Mouse (Mus musculus) kidney, embryonic 15.5 days (tissue): ENCODE measurements around the gene Poc1a. TPM values are rescaled to one million over a fixed set of nuclear protein-coding genes. Genes with fewer than 3 reads are reported as not detected.
A peak's percentile ranks its signal among the peaks of the same experiment; 100 is the strongest.

Experiments used
- ATAC-seq: fragments of 200-750 bp; cut with Nextera tagmentation; replicated peaks from 2 replicates; pipeline ENCODE4 v1.8.0; 2017; ENCODE audit warnings: moderate TSS enrichment; ENCODE audit not compliant: low FRiP score
- H3K27ac ChIP-seq: fragments of 300-500 bp; sonication (generic); 2 replicates; pipeline ENCODE4 v1.5.1; 2015; ENCODE audit warnings: mild to moderate bottlenecking, inconsistent platforms
- H3K27me3 ChIP-seq: fragments of 300-500 bp; sonication (generic); 2 replicates; pipeline ENCODE4 v1.6.1; 2015; ENCODE audit warnings: inconsistent platforms
- H3K36me3 ChIP-seq: fragments of 300-500 bp; sonication (generic); 2 replicates; pipeline ENCODE4 v1.6.1; 2015; ENCODE audit warnings: inconsistent platforms
- H3K4me1 ChIP-seq: fragments of 300-500 bp; sonication (generic); 2 replicates; pipeline ENCODE4 v1.6.1; 2015; ENCODE audit warnings: inconsistent platforms
- H3K4me2 ChIP-seq: fragments of 300-500 bp; sonication (generic); 2 replicates; pipeline ENCODE4 v1.6.1; 2015; ENCODE audit warnings: moderate library complexity, mild to moderate bottlenecking, inconsistent platforms
- H3K4me3 ChIP-seq: fragments of 300-500 bp; sonication (generic); replicated peaks from 2 replicates; pipeline ENCODE4 v1.5.1; 2015; ENCODE audit warnings: mild to moderate bottlenecking, inconsistent platforms
- H3K9ac ChIP-seq: fragments of 300-500 bp; sonication (generic); 2 replicates; pipeline ENCODE4 v1.6.1; 2015; ENCODE audit warnings: mild to moderate bottlenecking, inconsistent platforms
- H3K9me3 ChIP-seq: fragments of 300-500 bp; sonication (generic); replicated peaks from 2 replicates; pipeline ENCODE4 v1.6.1; 2016; ENCODE audit warnings: inconsistent platforms
- WGBS: fragments of 180-500 bp; shearing (Covaris S2); methylation state at CpG from one replicate; pipeline ENCODE4 v1.1.7; 2015; ENCODE audit warnings: mixed read lengths; 5-methylcytosine and 5-hydroxymethylcytosine counted together
- polyA plus RNA-seq: library from polyadenylated mRNA; unstranded; fragments of >200 nt; fragmentation: Nextera tagmentation; extraction: Ambion mirVana; gene quantifications from 2 replicates; pipeline ENCODE4 v1.2.1, GENCODE M21; 2015

Gene Poc1a
- polyA plus RNA-seq, 1 experiment from 2014 or later, result 28.0 TPM

DNA sequence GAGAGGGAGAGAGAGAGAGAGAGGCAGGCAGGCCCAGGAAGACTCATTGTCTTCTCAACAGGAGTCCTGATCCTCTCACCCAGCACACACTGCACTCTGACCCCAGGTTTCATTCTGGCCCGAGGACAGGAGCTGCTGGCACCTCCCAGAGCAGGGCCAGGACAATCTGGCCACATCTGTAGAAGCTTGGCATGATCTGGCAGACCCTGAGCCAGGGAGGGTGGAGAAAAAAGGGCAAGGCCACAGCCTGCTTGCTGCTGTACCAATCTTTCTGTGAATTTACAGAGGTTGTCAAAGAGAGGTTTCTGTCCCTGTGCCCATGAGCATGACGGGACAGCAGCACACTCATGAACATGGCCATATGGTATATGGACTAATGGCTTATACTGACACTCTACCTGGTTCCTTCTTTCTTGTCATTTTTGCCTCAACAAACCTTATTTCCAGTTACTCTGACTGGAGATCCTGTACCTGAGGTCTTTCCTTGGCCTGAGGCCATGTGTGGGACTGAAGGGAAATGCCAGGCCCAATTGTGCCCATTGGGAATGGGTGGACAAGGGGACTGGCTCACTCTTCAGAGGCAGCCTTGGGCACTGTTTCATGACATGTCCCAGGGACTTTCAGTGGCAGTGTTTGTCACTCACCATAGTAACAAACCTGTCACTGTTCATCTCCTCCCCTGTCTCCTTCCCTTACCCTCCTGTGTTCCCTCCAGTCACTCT lies 13.8 kb upstream of the Poc1a start:
- Histone ChIP-seq H3K36me3 (no peaks in the 10 kb centered on the region), H3K4me1 (peaks cover 8% of the 10 kb centered on the region; the same call in 1 of the 2 replicates), H3K9ac (no peak overlapping the region), H3K27ac (no peak overlapping the region), H3K27me3 (no peaks in the 10 kb centered on the region), H3K9me3 (no peaks in the 10 kb centered on the region), H3K4me2 (no peak overlapping the region), H3K4me3 (no peak overlapping the region)
- ATAC-seq, result no peak
- 61% methylated on average over 2 of the region's 2 CpGs for WGBS

DNA sequence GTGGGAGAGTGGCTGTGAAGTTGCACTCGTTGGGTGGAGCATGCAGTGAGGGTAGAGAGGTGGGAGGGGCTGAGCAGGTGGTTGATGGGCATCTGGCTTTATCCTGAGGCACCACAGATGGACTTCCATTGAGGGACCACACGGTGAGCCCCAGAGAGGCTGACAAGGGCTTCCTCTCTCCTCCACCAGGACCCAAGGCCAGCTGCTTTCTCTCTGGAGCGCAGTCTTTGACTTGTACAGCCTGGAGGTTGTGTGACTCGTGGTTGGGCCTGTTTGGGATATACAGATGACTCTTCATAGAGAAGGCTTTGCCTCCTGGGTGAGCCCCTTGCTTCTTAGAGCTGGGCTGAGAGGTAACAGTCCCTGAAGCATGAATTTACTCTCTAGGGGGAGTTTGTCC lies 12.4 kb upstream of the Poc1a start:
- H3K9ac ChIP-seq, result no peak overlapping the region
- no peak overlapping the region for H3K4me2 ChIP-seq
- no peak overlapping the region for H3K27ac ChIP-seq
- H3K4me3 ChIP-seq, result no peak overlapping the region
- H3K4me1 ChIP-seq, result peaks cover 8% of the 10 kb centered on the region; the same call in 1 of the 2 replicates
- no peaks in the 10 kb centered on the region for H3K9me3 ChIP-seq
- ATAC-seq, result no peak
- H3K36me3 ChIP-seq, result no peaks in the 10 kb centered on the region
- WGBS, result 44% methylated on average over 4 of the region's 4 CpGs
- H3K27me3 ChIP-seq, result no peaks in the 10 kb centered on the region

DNA sequence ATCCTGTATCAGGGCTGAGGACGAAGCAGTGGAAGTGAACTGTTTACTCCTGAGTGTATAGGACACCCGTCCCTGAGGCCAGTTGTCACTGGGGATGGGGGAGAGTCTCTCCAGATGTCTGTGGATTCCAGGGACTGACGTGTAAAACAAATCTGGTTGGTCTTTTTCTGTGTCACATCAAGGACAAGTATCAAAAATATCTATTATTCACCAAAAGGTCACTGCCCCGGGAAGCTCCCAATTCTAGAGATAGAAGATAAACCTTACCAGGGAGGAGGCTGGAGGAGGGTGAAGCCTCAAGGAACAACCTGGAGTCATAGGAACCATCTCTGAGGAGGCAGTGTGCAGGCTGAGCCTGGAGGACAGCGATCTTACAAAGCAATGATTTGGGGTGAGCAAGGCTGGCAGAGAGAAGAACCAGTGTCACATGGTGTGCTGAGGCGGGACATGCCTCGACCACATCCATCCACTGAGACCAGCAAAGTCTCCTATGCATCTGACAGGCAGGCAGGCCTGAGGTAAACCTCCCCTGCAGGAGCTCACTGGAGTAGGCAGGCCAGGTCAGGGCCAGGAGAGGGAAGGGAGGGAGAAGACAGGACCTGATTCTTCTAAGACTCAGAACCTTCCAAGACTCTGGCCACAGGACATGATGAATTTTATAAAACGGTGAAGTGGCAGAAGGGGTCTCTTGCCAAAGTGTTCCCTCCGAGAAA lies 11.6 kb upstream of the Poc1a start:
- no peak for ATAC-seq
- H3K9ac ChIP-seq, result no peak overlapping the region
- no peaks in the 10 kb centered on the region for H3K36me3 ChIP-seq
- H3K4me1 ChIP-seq, result peaks cover 8% of the 10 kb centered on the region; the same call in 1 of the 2 replicates
- 63% methylated on average over 9 of the region's 9 CpGs for WGBS
- no peaks in the 10 kb centered on the region for H3K27me3 ChIP-seq
- no peak overlapping the region for H3K27ac ChIP-seq
- H3K4me2 ChIP-seq, result no peak overlapping the region
- H3K4me3 ChIP-seq, result no peak overlapping the region
- no peaks in the 10 kb centered on the region for H3K9me3 ChIP-seq

DNA sequence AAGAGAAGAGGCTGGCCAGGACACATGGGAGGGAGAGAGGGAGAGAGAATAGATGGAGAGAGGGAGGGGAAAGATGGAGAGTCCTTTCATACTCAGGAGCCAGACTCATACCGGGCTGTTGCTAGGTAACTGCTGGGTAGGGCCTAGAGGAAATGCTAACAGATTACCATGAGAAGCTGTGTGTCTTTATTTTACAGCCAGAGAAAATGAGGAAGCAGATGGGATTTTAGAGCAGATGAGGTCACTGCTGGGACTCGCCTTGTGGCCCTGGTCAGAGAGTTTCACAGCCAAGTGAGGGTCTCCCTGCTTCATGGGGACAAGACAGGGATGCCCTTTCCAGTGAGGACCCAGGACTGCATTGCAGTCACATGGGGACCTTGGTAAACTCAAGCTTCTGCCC lies 11.0 kb upstream of the Poc1a start:
- no peak overlapping the region for H3K4me3 ChIP-seq
- no peak overlapping the region for H3K27ac ChIP-seq
- H3K36me3 ChIP-seq, result no peaks in the 10 kb centered on the region
- 70% methylated on average over 2 of the region's 2 CpGs for WGBS
- H3K27me3 ChIP-seq, result no peaks in the 10 kb centered on the region
- no peaks in the 10 kb centered on the region for H3K9me3 ChIP-seq
- no peak for ATAC-seq
- H3K4me1 ChIP-seq, result peaks cover 8% of the 10 kb centered on the region; the same call in 1 of the 2 replicates
- no peak overlapping the region for H3K9ac ChIP-seq
- H3K4me2 ChIP-seq, result no peak overlapping the region

DNA sequence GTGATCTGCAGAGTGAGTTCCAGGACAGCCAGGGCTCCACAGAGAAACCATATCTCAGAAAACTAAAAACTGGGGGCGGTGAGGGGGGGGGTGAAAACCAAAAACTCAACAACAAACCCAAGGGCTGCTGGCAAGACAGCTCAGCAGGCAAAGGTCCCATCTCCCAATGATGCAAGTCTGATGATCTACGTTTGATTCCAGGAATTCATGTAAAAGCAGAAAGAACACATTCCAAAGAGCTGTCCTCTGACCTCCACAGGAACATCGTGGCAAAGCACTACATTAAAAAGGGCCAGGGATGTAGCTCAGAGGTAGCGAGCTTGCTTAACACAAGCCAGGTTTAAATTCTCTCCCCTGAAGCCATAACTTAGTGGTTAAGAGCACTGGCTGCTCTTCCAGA lies 10.2 kb upstream of the Poc1a start:
- Histone ChIP-seq H3K4me1 (peaks cover 8% of the 10 kb centered on the region; the same call in 1 of the 2 replicates), H3K27me3 (no peaks in the 10 kb centered on the region), H3K4me3 (no peak overlapping the region), H3K27ac (no peak overlapping the region), H3K9ac (no peak overlapping the region), H3K9me3 (no peaks in the 10 kb centered on the region), H3K4me2 (no peak overlapping the region), H3K36me3 (no peaks in the 10 kb centered on the region)
- 61% methylated on average over 4 of the region's 4 CpGs for WGBS
- ATAC-seq, result no peak

DNA sequence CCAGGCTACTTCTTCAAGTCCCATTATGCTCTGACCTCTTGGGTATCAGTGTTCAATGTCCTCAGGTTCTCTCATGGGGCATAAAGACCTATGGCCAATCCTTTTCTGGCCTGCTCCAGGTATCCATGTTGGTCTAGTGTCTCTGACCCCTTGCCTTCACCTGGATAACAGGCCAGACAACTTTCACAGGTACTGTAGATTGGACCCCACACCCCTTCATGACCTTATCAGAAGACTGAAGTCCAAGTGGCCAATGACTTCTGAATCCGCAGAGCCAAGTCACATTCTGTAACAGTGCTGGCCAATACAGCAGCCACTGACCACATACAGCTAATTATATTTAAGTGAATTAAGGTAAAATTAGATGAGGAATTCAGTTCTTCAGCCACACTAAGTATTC lies 8.6 kb upstream of the Poc1a start:
- Histone ChIP-seq H3K27me3 (no peaks in the 10 kb centered on the region), H3K4me2 (no peak overlapping the region), H3K36me3 (no peaks in the 10 kb centered on the region), H3K4me1 (peaks cover 8% of the 10 kb centered on the region; the same call in 1 of the 2 replicates), H3K4me3 (no peak overlapping the region), H3K9me3 (no peaks in the 10 kb centered on the region), H3K27ac (no peak overlapping the region), H3K9ac (no peak overlapping the region)
- 97% methylated on average over 1 of the region's 1 CpGs for WGBS
- ATAC-seq, result no peak

DNA sequence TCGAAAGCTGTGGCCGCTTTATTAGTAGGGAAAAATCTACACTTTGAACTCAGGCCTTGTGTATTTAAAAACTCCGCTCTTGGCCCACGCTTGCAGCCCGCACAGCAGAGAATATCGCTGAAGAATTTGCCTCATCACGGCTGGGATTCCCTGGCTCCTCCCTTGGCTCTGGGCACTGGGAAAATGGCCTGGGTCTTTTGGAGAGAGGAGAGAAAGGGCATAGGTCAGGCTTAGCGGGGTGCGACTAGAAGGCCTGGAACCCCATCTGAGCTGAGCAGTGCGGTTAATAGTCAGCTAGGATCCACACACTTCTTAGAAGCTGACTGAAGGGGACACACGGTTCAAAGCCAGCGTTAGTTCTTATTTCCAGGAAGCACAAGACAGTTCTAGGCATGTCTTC lies 7.6 kb upstream of the Poc1a start:
- Histone ChIP-seq H3K27ac (no peak overlapping the region), H3K36me3 (no peaks in the 10 kb centered on the region), H3K4me3 (no peak overlapping the region), H3K9ac (no peak overlapping the region), H3K27me3 (no peaks in the 10 kb centered on the region), H3K4me2 (no peak overlapping the region), H3K9me3 (no peaks in the 10 kb centered on the region), H3K4me1 (peaks cover 6% of the 10 kb centered on the region; the same call in 1 of the 2 replicates)
- ATAC-seq, result no peak
- WGBS, result 71% methylated on average over 12 of the region's 12 CpGs

DNA sequence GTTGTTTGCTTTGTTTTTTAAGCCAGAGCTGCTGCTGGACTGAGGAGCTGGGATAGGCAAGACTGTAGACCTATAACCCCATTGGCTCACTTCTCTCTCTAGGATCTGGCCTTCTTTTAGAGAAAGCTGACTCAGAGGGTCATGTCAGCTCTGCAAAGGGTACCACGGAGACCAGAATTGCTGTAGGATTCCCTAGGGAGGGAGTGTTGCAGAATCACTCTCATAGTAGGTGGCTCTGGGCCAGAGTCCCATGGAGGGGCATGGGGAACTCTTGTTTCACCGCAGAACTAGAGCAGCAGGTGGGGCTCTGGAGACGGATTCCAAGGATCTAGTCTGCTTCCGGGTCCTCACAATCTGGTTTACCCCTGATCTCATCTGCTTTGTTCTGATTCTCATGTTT lies 7.1 kb upstream of the Poc1a start:
- WGBS, result 70% methylated on average over 4 of the region's 4 CpGs
- no peaks in the 10 kb centered on the region for H3K9me3 ChIP-seq
- H3K9ac ChIP-seq, result no peak overlapping the region
- H3K4me3 ChIP-seq, result no peak overlapping the region
- no peak overlapping the region for H3K27ac ChIP-seq
- 0 out of 2 replicates have a peak, but pooled peaks cover 1% of the 10 kb centered on the region for H3K4me1 ChIP-seq
- no peaks in the 10 kb centered on the region for H3K27me3 ChIP-seq
- no peak overlapping the region for H3K4me2 ChIP-seq
- ATAC-seq, result no peak
- H3K36me3 ChIP-seq, result no peaks in the 10 kb centered on the region

DNA sequence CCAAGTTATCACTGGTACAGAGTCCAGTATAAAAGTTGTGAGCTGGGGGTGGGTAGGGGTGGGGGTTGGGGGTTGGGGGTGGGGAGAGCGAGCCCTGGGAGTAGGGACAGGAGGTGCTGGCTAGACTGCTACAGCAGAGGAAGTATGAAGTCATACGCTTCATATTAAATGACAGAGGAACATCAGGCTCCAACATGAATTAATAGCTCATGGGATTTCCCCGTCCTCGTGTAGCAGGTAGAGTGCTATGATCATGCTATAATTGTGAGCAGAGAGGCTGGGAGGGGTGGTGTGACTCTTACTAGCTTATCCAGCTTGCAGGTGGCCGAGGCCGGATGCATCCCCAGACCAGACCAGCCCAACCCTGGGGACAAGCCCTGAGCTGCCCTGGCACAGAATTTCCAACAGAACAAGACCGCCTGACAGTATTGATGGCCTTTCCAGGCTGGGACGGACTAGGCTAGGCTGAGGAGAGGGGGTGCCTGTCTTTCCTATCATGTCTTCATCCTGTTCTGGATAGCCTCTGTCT lies 6.1 kb upstream of the Poc1a start:
- H3K9ac ChIP-seq, result no peak overlapping the region
- no peaks in the 10 kb centered on the region for H3K9me3 ChIP-seq
- no peak overlapping the region for H3K4me2 ChIP-seq
- no peak overlapping the region for H3K4me3 ChIP-seq
- 0 out of 2 replicates have a peak, but pooled peaks cover 1% of the 10 kb centered on the region for H3K4me1 ChIP-seq
- H3K27me3 ChIP-seq, result no peaks in the 10 kb centered on the region
- no peak overlapping the region for H3K27ac ChIP-seq
- H3K36me3 ChIP-seq, result no peaks in the 10 kb centered on the region
- no peak for ATAC-seq
- WGBS, result 79% methylated on average over 8 of the region's 8 CpGs

DNA sequence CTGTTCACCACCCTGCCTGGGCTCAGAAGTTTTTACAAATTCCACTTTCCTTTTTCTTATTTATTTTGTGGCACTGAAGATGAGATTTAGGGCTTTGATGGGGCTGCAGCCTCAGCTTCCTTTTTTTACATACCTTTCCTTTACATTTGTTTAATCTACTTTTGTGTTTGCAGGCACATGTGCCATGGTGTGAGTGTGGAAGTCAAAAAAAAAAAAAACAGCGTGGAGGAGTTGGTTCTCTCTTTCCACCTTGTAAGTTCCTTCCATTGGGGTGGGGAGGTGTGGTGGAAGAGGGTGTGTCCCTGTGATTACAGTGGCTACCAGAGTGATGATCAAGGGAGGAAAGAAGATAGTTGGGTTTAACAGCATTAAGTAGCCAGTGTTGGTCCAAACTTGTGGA lies 5.1 kb upstream of the Poc1a start:
- ATAC-seq, result no peak
- Histone ChIP-seq H3K4me1 (peaks cover 7% of the 10 kb centered on the region), H3K36me3 (no peaks in the 10 kb centered on the region), H3K4me3 (no peak overlapping the region), H3K27me3 (no peaks in the 10 kb centered on the region), H3K4me2 (no peak overlapping the region), H3K9me3 (no peaks in the 10 kb centered on the region), H3K27ac (no peak overlapping the region), H3K9ac (no peak overlapping the region)
- WGBS, result 54% methylated on average over 1 of the region's 1 CpGs

DNA sequence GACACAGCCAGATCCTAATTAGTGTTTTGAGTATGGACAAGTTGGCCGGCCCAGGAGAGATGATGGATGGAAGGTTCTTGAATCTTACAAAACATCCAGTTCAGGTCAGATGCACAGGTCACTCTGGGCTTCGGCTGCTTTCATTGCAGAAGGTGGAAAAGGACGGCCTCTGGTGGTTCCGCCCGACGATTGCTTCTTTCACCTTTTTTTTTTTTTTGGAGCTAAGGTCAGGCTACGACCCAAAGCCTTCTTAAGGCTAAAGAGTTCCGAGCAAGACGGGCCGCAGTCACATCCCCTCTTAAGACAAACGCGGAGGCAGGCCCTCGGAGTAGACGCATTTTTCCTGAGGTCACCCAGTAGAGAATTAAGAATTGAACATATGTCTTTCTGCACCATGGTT lies 475 bp upstream of the Poc1a start:
- Histone ChIP-seq H3K9me3 (no peaks in the 10 kb centered on the region), H3K36me3 (peaks cover 24% of the 10 kb centered on the region), H3K9ac (peak overlapping the region; percentile 67), H3K27me3 (no peaks in the 10 kb centered on the region), H3K4me2 (peak overlapping the region; percentile 89), H3K4me3 (peak overlapping the region; percentile 82), H3K27ac (peak overlapping the region; percentile 88), H3K4me1 (peaks cover 18% of the 10 kb centered on the region)
- 0% methylated on average over 14 of the region's 14 CpGs for WGBS
- ATAC-seq, result peak; percentile 57

DNA sequence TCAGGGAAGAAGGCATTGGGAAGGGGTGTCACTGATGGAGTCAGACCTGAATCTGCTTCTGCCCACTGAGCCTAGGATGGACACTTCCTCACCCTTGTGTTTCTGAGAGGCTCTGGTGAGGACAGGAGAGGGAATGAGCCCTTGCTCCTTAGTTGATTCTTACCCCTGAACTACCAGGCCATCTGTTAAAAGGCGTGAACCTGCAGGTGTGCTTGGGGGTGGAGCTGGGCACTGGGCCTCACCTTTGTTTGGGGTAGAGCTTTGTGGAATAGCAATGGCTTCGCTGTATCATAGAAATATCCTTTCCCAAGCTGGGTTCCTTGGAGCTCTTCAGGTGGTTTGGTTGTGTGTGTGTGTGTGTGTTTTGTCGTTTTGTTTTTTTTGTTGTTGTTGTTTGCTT lies 1.2 kb downstream of the Poc1a start:
- ATAC-seq, result no peak
- H3K9ac ChIP-seq, result peak overlapping the region; percentile 67
- no peaks in the 10 kb centered on the region for H3K27me3 ChIP-seq
- peaks cover 39% of the 10 kb centered on the region for H3K36me3 ChIP-seq
- H3K4me2 ChIP-seq, result peak overlapping the region; percentile 89
- peak overlapping the region; percentile 82 for H3K4me3 ChIP-seq
- H3K9me3 ChIP-seq, result no peaks in the 10 kb centered on the region
- peaks cover 18% of the 10 kb centered on the region for H3K4me1 ChIP-seq
- no peak overlapping the region for H3K27ac ChIP-seq
- 87% methylated on average over 3 of the region's 3 CpGs for WGBS
